In the genomic region with DNA sequence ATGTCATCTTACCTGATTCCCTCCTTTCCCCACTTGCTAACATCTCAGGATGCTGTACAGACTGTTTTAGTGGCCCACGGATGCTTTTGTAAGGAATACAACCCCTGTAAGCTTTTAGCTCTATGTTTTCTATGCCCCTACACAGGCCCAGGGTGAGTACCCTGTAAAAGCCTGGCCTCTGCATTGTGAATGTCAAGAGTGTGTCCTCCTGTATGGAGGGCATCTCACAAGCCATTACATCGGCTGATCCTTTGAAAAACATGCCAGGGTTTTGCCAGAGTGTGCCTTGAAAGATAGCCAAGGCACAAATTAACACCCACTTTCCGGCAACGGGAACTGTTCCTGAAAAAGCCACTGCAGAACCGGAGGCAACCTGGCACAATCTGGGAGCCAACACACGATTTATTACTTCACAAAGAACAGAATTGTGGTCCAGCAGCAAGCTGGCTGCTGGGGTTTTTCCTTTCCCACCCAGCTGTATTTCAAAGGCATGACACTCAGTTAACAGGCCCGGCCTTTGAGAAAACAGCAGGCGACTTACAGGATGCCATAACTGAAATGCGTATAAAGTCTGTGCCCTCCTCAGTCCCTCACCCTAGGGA, we compare ENCODE assay signal across 8 mouse cellular contexts.
DNase-seq lines count a peak whose midpoint lies in the region; ATAC-seq and TF ChIP-seq lines count a peak whose summit lies in the region.
"Not testable (repeated sequence)": the region's sequence is repeated elsewhere in the genome, so short reads cannot be mapped to it uniquely, and the experiment has no call there.

No protein-coding gene starts in this region.

- H3K27me3 ChIP-seq in embryonic facial prominence, embryonic 14.5 days (replicated peaks; ENCODE audit: control insufficient read depth, insufficient read depth, low read length); limb, embryonic 14.5 days (ENCODE audit: control insufficient read depth, insufficient read depth, low read length): not testable (repeated sequence)

- not testable (repeated sequence) for TF ChIP-seq POLR2A in limb, embryonic 14.5 days (IDR thresholded peaks at IDR 0.05; ENCODE audit: borderline replicate concordance, extremely low read depth, insufficient read depth, insufficient read length)

- H3K4me1 ChIP-seq in embryonic facial prominence, embryonic 14.5 days (ENCODE audit: control insufficient read depth, insufficient read depth, low read length); limb, embryonic 14.5 days (ENCODE audit: control insufficient read depth, insufficient read depth, low read length): not testable (repeated sequence)

- peak; percentile 57 for DNase-seq in Muller cell, postnatal 12 days (ENCODE audit: inconsistent ontology term)
- peak; percentile 8 for DNase-seq in cerebellum, adult 8-10 months
- DNase-seq in embryonic facial prominence, embryonic 14.5 days (ENCODE audit: low spot score) = not testable (repeated sequence)
- DNase-seq in frontal cortex, postnatal 14 days (ENCODE audit: low spot score in 2 of 2) = peak; percentile 13 to 23
- peak; percentile 26 for DNase-seq in kidney, postnatal 10 days
- peak; percentile 52 to 80 for DNase-seq in layer of hippocampus, postnatal 14 days (ENCODE audit: low spot score in 2 of 2)
- peak; percentile 40 for DNase-seq in limb, embryonic 14.5 days (ENCODE audit: low spot score)
- DNase-seq in right cerebral cortex, adult 2 months (ENCODE audit: low spot score in 2 of 2) = peak; percentile 13 to 32

- not testable (repeated sequence) for H3K9ac ChIP-seq in embryonic facial prominence, embryonic 14.5 days (ENCODE audit: low read depth, low read length)
- peak overlapping the region; percentile 14; the same call in 1 of the 2 replicates for H3K9ac ChIP-seq in limb, embryonic 14.5 days (ENCODE audit: low read depth, low read length, severe bottlenecking)

- H3K4me3 ChIP-seq in embryonic facial prominence, embryonic 14.5 days (ENCODE audit: low read depth, low read length); limb, embryonic 14.5 days (replicated peaks; ENCODE audit: low read length): not testable (repeated sequence)

- ATAC-seq in embryonic facial prominence, embryonic 14.5 days (ENCODE audit: low read depth) = 0 out of 2 replicates have a peak, but pooled peaks have one; percentile 15
- not testable (repeated sequence) for ATAC-seq in limb, embryonic 14.5 days (ENCODE audit: low FRiP score, low read depth)

- not testable (repeated sequence) for H3K36me3 ChIP-seq in embryonic facial prominence, embryonic 14.5 days (ENCODE audit: control insufficient read depth, insufficient read depth, low read length); limb, embryonic 14.5 days (ENCODE audit: control insufficient read depth, insufficient read depth, low read length)

- 52% methylated on average over 8 of the region's 9 CpGs for WGBS in embryonic facial prominence, embryonic 14.5 days
- 17% methylated on average over 8 of the region's 9 CpGs for WGBS in limb, embryonic 14.5 days

- H3K27ac ChIP-seq in embryonic facial prominence, embryonic 14.5 days (replicated peaks; ENCODE audit: low read depth, low read length) = not testable (repeated sequence)
- H3K27ac ChIP-seq in limb, embryonic 14.5 days (replicated peaks; ENCODE audit: low read depth, low read length) = peak overlapping the region; percentile 50; the same call in 1 of the 2 replicates

- H3K9me3 ChIP-seq in embryonic facial prominence, embryonic 14.5 days (ENCODE audit: control insufficient read depth, low read length); limb, embryonic 14.5 days (ENCODE audit: control insufficient read depth, low read length): not testable (repeated sequence)

- not testable (repeated sequence) for H3K4me2 ChIP-seq in embryonic facial prominence, embryonic 14.5 days (ENCODE audit: low read depth, low read length); limb, embryonic 14.5 days (replicated peaks; ENCODE audit: low read depth, low read length, severe bottlenecking)
